33 mouse cellular contexts compared by ENCODE assay signal in genomic region chr4:53617968-53618367, GRCm38 (mm10).
"Had no signal": no experiment of that assay in that cellular context is flagged by ENCODE, and none has a peak within 500 bp of the region (broad histone marks: within the 10 kb centered on the region; RNA-seq: fewer than 3 reads in every experiment).

No protein-coding gene starts in this region.

- H3K27ac ChIP-seq: heart, embryonic 10.5 days; heart, embryonic 13.5 days; heart, embryonic 15.5 days; hindbrain, embryonic 10.5 days; hindbrain, embryonic 12.5 days; hindbrain, embryonic 13.5 days; hindbrain, embryonic 14.5 days; hindbrain, embryonic 15.5 days; hindbrain, postnatal 0 days; intestine, embryonic 15.5 days; kidney, embryonic 15.5 days; kidney, postnatal 0 days; layer of hippocampus, adult 2 months had no signal

- ATAC-seq: hindbrain, embryonic 16.5 days; hindbrain, postnatal 0 days; inflammation-experienced regulatory T-cells, adult 6 months; intestine, embryonic 15.5 days; intestine, embryonic 16.5 days; intestine, postnatal 0 days had no signal

- H3K27me3 ChIP-seq: heart, embryonic 12.5 days; heart, embryonic 13.5 days; heart, embryonic 15.5 days; hindbrain, embryonic 12.5 days; hindbrain, embryonic 15.5 days; intestine, embryonic 15.5 days; kidney, embryonic 15.5 days had no signal

- DNase-seq: heart, postnatal 10 days; heart, postnatal 36 days; heart, postnatal 4 days; kidney, adult 11 months; kidney, adult 18-20 months; kidney, adult 2 months; kidney, adult 8-10 months; kidney, adult 9 months; kidney, postnatal 10 days; kidney, postnatal 14 days; kidney, postnatal 36 days; kidney, postnatal 4 days; layer of hippocampus, adult 9-11 months; layer of hippocampus, postnatal 36 days had no signal

- H3K36me3 ChIP-seq: heart, embryonic 10.5 days; heart, embryonic 12.5 days; heart, embryonic 13.5 days; heart, embryonic 15.5 days; hindbrain, embryonic 10.5 days; hindbrain, embryonic 12.5 days; hindbrain, embryonic 13.5 days; hindbrain, embryonic 15.5 days; intestine, embryonic 15.5 days; kidney, embryonic 15.5 days had no signal

- H3K4me2 ChIP-seq: heart, embryonic 11.5 days; heart, embryonic 12.5 days; heart, embryonic 13.5 days; heart, embryonic 15.5 days; hindbrain, embryonic 12.5 days; hindbrain, embryonic 13.5 days; hindbrain, embryonic 14.5 days; hindbrain, embryonic 15.5 days; intestine, embryonic 15.5 days; kidney, embryonic 15.5 days had no signal

- H3K9me3 ChIP-seq: heart, embryonic 10.5 days; heart, embryonic 12.5 days; heart, embryonic 13.5 days; heart, embryonic 15.5 days; hindbrain, embryonic 10.5 days; hindbrain, embryonic 12.5 days; hindbrain, embryonic 13.5 days; hindbrain, embryonic 15.5 days; intestine, embryonic 15.5 days; kidney, embryonic 15.5 days had no signal

- H3K9ac ChIP-seq: heart, embryonic 12.5 days; heart, embryonic 13.5 days; heart, embryonic 15.5 days; hindbrain, embryonic 12.5 days; hindbrain, embryonic 13.5 days; hindbrain, embryonic 14.5 days; hindbrain, embryonic 15.5 days; intestine, embryonic 15.5 days; kidney, embryonic 15.5 days had no signal

- H3K4me1 ChIP-seq: heart, embryonic 13.5 days; heart, embryonic 15.5 days; hindbrain, embryonic 12.5 days; hindbrain, embryonic 13.5 days; hindbrain, embryonic 15.5 days had no signal

- H3K4me3 ChIP-seq: heart, embryonic 10.5 days; heart, embryonic 12.5 days; heart, embryonic 13.5 days; heart, embryonic 15.5 days; hindbrain, embryonic 10.5 days; hindbrain, embryonic 12.5 days; hindbrain, embryonic 13.5 days; hindbrain, embryonic 15.5 days; intestine, embryonic 15.5 days; kidney, embryonic 15.5 days; layer of hippocampus, adult 2 months had no signal
